Mouse (Mus musculus): ENCODE data around the gene Macc1. TPM values are rescaled to one million over a fixed set of nuclear protein-coding genes. Genes with fewer than 3 reads are reported as not detected.

Macc1 gene
- total RNA-seq, 4 experiments from 2014 or later, result 0.14 TPM; not detected in 3

DNA sequence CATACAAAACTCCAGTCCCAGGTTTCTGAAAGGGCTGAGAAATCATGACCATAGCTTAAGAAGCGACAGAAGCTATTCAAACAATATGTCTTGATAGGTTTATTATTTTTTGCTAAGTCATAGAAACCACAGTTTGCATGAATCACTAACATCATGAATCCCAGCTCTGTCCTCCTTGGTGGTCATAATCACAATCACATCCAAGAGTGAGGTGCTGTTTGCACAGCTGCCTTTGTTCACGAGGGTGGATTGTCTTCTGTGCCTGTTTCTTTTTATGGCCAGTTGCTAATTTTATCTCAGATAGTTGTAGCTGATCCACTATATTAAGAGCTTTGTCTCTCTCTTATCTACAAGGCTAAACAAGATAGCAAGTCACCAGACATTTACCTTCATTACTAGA is 72.6 kb downstream of the Macc1 start:
- no peak for DNase-seq (ENCODE audit: low spot score in 2 of 2)

DNA sequence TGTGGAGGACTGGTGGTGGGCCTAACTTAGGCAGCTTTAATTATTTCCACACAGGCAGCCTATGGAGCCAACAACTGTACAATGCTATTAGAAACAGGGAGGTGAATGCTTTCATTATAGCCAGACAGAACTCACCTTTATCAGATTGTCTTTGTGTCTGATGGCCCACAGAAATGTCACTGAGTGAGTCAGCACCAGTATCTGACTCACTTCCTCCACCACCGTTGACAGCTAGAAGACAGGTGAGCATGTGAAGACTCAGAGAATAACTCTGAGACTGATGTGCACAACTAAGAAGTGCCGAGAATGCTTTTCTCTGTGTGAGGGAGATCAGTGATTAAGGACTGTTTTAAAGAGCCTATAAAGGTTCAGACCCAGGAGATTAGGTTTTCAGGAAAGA is 73.9 kb downstream of the Macc1 start:
- DNase-seq (ENCODE audit: low spot score in 2 of 2), result no peak

DNA sequence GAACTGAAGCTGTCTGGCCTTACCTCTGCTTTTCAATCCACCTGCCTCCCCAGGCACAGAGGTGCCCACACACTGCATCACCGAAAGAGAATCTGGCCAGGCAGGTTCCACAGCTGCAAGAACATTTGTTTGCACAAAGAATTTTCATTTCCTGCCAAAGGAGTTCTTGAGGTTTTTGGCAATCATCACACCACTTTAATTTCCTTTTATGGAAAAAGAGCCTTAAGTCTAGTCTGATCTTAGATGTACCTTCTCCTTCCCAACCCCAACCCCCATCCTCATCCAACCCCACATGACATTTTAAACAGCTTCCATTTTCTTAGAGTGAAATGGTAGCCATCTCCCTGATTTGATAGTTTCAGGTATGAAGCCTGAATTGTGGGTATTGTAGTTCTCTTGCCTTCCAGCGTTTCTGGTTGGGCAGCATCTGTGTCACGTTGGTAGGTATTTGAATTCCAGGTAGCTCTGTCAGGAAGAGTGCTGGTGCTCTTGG is 76.2 kb downstream of the Macc1 start:
- DNase-seq (ENCODE audit: low spot score in 2 of 2), result peak in 1 of 2 experiments; percentile 7

DNA sequence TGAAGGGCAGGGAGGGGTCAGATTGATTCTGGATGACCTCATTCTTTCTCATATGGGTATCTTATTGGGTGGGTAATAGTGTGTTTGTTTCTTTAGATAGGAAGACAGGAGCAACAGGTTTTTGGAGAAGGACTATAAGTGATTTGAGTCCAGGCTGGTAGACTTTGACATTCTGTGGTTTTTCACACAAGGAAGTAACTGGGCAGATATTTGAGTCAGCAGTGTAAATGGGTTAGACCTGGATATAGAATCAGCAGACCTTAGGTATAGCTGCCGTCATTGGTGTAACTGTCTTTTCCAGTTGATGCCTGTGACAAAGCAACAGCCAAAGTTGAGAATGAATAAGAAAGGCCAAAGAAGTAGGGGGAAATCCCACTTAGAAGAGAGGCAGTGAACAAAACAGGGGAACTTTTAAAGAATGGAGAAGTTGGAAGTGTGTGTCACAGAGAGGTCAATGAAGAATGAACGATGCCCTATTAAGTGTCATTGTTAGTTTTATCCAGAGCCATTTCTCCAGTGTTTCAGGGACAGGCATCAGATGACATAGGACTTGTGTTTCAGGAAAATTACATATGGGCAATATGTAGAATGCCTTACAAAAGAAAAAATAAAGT is 84.1 kb downstream of the Macc1 start:
- no peak for DNase-seq (ENCODE audit: low spot score in 2 of 2)

DNA sequence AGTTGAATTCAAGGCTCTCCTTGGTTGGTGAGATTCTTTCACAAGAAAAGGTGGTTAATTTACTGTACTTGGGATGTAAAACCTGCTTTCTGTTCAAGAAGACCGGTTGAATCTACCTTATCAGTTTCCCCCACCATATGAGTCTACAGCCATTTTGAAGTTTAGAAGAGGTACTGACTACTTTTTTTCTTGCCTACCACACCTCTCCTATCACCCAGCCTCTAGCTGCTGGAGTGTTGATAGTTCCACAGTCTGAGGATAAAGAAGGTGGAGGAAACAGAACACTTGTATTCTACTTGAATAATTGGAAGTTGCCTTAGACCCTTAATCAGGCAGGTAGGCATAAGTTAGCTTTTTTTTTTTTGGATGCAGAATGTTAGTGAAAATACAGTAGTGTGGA is 88.2 kb downstream of the Macc1 start:
- no peak for DNase-seq (ENCODE audit: low spot score in 2 of 2)

DNA sequence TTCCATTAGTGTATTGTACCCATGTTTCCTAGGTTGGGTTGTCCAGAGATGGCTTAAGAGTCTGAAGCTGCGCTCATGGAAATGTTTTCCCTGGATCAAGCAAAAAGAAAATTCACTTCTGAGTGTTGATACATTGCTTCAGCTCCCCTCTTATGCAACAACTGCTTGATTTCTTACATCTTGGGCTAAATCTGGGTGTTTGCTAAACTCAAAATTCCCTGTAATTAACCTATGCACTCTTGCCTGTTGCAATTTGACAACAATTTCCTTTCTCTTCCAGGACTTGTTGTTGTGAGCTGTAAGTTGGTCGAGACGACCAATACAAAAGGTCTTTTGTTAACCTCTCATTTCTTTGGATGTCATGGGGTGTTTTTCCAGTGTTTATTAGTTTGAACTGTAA is 88.7 kb downstream of the Macc1 start:
- no peak for DNase-seq (ENCODE audit: low spot score in 2 of 2)

DNA sequence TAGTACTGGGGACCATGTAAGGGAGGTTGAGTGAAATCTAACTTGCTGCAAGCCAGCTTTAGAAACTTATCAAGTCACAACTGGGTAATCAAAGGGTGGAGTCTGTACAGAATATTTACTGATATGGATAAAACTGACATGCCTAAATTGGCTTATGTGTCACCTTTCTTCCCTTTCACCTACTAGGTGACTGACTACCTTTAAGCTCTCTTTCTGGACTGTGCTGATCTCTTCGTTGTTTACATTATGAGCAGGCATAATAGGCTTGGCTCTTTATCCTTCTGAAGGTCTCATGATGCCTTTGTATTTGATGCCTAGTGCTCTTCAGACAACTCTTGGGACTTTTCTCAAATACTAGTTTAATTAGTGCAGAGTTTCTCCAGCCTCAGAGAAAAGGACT is 90.7 kb downstream of the Macc1 start:
- DNase-seq (ENCODE audit: low spot score in 2 of 2), result no peak

DNA sequence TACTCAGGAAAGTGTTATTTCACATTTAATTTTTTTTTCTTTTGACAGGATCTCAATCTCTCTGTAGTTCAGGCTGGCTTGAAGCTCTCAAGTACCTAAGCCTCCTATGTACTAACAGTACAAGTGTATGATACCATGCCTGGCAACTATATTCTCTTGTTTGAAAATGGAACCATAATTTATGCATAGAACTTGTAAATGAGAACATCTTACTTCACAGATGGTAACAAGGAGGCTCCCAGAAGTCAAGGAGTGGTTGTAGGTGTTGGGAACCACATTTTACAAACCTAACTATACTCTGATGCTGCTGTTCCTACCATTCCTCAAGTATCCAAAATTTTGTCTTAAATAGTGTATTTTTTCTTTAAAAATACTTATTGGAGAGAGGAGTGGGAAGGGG is 96.5 kb downstream of the Macc1 start:
- no peak for DNase-seq (ENCODE audit: low spot score in 2 of 2)

DNA sequence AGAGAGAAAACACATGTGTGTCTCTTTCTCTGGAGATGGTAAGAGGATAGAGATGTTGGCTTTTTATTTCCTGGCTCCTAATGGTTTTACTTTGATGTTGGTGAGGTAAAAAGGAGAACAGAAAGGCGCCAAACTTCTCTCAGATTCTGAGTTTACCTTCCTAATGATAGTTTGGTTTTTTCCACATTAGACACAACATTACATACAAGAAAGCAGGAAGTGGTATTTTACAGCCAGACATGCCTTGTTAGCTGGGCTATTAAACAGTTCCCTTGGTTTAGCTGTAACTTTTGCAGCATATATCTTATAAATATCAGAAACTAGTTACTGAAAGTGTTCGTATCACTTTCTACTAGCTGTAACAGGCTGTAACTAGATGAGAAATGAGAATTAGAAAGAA is 96.9 kb downstream of the Macc1 start:
- no peak for DNase-seq (ENCODE audit: low spot score in 2 of 2)

DNA sequence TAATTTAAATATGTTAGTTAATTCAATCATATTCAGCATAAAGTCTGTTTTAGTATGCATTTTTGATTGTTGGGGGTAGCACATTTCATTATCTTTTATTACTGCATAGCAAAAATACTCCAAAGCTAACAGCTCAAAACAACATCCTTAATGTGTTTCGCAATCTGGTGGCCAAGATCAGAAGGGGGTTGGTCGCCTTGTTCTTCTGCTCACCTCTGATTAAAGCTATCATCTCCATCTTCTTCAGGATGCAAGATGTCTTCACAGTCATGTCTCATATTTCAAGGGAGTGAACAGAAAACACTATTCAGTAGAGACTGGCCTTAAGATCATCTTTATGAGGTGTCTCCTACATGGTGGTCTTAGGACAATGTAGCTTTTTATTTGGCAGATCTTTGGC is 97.9 kb downstream of the Macc1 start:
- no peak for DNase-seq (ENCODE audit: low spot score in 2 of 2)

DNA sequence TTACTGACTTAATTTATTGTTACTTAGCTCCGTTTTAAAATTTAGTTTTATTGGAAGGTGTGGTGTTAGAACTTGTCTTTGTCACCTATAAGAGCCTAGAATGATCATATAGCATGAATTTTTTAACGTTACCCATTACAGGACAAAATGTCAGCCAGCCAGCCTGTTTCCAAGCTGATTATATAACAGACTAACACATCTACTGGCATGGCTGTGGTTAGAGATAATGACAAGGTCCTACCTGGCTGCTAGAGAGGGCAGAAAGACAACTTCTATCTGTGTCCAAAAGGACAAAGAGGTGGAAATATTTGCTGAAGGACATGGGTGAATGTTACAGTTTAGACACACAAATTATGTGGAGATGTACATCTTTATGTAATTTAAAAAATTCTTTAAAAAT is 101.8 kb downstream of the Macc1 start:
- no peak for DNase-seq (ENCODE audit: low spot score in 2 of 2)

DNA sequence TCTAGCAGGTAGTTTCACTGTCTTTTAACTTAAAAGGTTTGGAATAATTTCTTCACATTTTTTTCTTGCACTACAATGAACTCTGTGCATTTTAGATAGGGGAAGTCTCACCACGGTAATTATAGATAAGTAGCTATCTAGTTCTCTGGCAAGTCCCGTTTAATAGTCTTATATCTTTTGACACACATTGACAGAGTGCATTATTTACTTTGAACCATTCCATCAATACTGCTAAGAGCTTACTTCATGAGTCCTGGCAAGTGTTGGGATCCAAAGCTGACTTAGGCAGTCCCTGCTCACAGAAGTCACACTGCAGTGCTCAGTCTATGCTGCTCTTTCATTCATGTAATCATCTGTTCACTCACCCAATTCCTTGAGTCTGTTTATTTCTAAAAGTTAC is 111.7 kb downstream of the Macc1 start:
- DNase-seq (ENCODE audit: low spot score in 2 of 2), result no peak

DNA sequence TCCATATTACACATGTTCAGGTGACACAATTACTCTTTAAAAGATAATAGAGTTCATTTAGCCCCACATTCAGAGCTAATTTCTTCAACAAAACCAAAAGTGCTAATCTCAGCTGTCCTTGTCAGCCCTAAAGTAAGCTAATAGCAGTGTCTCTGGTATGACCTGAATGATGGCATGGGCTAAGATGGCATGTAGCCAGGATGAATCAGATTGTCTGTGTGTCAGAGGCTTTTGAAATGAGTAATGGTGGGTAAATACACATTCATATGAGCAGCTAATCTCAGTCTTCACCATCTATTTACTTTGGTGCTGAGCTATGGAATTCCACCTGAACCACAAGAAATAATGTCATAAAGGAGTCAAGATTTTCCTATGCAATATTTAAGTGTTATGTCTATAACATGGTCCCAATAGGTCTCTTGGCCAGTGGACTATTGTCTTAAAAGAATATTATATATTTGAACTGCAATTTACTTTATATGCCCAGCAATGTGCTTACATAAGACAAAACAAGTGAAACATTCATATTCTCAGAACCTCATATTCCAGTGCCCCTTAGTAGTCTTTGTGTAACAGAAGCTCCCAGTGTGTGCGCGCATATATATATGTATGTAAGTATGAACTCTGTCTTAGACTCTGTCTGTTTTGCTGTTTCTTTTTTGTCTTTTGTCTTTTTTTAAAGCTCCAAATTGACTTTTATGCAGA is 112.3 kb downstream of the Macc1 start:
- DNase-seq (ENCODE audit: low spot score in 2 of 2), result no peak

DNA sequence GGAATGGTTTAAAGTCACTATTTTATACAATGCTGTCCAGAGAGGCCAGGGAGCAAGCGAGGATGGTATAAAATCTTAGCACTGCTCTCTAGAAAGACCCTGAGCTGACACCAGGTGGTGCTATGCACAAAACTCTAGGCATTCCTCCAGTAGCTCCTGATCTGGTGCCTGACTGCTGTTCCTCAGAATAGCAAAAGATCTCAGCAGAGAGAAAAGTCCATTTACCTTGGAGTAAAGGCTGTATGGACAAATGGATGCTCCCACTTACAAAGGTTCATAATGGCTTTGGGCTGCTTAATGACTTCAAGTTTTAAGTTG is 112.8 kb downstream of the Macc1 start:
- DNase-seq (ENCODE audit: low spot score in 2 of 2), result peak in 1 of 2 experiments; percentile 35

DNA sequence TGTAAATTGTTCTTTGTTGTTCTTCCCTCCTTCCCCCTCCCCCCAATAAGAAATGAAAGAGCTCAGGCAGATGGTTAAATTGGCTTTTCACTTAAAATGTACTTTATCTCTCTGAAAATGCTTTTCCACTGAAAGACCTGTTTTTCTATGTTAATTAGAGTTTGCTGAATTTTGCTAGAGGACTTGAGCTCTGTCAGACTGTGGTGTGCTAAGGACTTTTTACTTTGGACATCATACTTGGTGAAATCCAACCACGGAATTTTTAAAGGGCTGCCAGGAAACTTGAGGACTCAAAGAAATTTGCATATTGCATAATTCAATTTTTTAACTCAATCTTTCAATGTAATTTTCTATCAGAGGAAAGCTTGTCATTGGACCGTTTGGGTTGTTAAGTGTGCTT is 126.7 kb downstream of the Macc1 start:
- no peak for DNase-seq (ENCODE audit: low spot score in 2 of 2)

DNA sequence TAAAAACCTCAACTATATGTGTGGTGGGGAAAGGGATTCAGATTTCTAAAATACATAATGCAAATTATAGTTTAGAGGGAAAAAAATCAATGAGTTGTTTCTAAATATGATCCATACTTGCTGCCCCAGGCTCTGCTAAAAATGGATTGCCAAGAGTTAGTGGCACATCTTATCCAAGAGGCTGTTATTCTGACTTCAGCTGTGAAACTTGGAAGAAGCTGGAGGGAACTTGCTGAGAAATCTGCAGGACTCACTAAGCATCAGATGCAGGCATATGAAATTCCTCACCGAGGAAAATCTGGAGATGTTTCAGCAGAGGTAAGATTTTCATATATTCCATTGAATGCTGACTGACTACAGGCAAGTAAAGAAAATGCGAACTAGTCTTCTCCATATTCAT is 136.0 kb downstream of the Macc1 start:
- peak in 1 of 2 experiments; percentile 19 for DNase-seq (ENCODE audit: low spot score in 2 of 2)

DNA sequence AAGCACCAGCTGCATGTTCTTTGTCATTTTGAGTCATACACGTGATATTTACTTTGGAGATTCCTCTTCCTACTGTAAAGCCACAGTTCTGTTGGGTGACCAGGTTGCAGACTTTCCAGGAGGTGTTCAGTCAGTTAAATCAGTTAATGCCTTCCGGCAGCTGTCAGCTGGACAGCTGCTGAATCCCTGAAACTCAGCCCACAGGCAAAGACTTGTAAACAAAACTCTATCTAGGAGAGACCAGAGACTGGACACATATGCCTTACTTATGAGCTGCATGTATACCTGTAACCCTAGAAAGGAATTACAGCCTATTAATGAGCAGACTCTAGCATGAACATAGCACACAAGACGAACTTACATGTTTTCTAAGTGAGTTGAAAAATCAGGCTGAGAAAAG is 137.2 kb downstream of the Macc1 start:
- no peak for DNase-seq (ENCODE audit: low spot score in 2 of 2)

DNA sequence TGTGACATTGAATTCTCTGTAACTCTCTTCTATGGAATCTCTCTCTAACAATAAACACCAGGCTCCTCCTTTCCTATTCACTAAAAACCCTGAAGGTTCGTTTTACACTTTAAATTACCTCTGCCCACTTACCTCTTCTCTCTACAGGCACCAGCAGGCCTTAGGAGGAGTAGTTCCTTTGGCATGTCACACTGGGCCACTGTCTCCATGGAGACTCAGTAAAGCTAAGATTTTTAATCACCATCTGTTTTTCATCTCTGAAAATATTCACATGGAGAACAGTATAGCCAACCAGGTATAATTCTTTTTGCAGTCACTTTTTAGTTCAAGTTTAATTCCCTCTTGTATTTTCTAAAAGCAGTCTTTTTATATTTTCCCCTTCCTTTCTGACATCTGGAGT is 140.0 kb downstream of the Macc1 start:
- peak in 1 of 2 experiments; percentile 35 for DNase-seq (ENCODE audit: low spot score in 2 of 2)

DNA sequence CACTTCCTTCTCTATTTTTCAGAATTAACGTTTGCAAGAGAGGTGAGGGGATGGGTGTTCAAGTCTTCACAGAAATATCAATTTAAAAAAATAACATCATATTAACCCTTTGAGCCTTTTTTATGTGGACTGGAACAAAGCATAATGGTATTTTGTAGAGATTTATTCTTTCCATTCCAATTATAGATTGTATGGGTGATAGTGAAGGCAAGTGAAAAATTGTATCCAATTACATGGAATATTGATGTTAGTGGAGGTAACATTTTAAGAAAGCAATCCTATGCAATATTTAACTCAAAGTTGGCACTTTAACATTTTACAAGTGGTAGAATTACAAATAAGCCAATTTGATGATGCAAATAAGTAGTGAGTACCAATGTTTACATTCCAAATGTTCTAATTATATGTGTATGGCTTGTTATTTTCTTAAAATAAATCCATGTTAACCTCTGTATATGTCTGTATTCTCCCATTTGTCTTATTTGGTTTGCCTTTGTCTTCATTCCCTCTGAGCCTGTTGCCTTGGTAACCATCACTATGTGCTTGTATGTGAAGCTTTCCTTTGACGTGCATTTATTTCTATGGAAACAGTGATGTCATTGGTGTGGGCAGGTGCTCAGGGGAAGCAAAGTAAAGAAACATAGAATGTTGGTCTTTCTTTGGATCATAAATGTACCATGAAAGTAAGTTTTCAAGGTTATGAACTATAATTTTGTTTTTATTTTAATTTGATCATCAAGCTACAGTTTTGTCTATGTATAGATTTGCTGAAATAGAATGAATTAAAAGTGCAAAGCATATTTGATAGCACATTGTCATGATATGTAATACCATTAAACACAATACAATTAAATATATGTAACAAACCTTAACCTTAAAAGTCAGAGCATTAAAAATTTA is 150.2 kb downstream of the Macc1 start:
- DNase-seq (ENCODE audit: low spot score in 2 of 2), result peak in 1 of 2 experiments; percentile 61

DNA sequence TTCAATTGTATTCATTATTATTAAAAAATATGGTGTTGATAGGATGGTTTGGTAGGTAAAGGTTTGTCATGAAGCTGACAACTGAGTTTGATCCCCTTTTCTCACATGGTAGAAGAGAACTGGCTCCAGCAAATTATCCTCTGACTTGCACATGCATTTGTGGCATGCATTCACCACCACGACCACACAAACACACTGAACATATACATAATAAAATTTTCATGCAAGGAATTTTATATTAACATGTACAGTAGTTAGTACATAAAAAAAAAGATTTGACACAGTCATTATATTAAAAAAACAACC is 150.8 kb downstream of the Macc1 start:
- no peak for DNase-seq (ENCODE audit: low spot score in 2 of 2)

DNA sequence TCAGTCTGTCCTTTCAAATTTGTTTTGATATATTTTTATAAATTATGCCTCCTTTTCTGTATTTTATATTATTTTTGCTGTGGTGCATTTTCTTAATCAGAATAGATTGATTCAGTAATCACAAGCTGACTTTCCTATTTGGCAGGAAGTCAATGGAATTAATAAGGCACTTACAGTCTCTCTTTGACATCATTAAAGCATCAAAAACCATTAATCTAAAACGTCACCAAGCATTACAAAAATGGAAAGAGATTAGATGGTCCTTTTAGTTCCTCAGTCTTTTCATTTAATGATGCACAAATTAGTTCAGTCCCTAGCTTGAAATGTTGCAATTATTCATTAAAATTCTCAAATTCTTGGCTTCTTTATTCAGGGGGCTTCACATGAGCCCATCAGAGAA is 153.6 kb downstream of the Macc1 start:
- DNase-seq (ENCODE audit: low spot score in 2 of 2), result no peak

DNA sequence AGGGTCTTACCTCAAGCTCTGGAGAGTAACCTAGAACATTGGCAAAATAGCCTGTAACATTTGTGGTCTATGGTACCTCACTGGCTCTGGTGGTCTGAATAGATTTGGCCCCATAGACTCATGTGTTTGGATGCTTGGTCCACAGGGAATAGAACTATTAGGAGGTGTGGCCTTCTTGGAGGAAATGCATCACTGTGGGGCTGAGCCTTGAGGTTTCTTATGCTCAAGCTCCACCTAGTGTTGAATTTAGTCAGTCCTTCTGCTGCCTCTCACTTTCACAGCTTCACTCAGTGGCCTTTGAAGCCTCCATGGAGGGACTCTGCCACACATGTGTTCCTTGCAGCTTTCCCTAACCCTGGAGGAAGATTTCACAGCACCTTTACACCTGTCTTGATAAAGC is 156.2 kb downstream of the Macc1 start:
- DNase-seq (ENCODE audit: low spot score in 2 of 2), result no peak

DNA sequence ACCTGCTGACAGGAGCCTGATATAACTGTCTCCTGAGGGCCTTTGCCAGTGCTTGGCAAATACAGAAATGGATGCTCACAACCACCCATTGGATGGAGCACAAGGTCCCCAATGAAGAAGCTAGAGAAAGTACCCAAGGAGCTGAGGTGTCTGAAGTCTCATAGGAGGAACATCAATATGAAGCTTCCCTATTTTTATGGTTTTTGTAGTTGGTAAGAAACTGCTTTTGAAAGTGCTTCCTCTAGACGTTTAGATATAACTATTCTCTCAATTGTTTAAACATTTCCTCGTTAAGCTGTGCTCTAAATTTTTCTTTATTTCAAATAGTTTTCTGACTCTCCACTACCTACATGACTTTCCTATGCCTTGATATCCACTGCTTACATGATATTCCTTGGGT is 169.2 kb downstream of the Macc1 start:
- DNase-seq (ENCODE audit: low spot score in 2 of 2), result no peak
